Mouse (Mus musculus): ENCODE data around the gene Msh5. TPM values are rescaled to one million over a fixed set of nuclear protein-coding genes. Genes with fewer than 3 reads are reported as not detected.

Msh5 gene
- polyA plus RNA-seq, 1 experiment from 2014 or later, result 3.1 TPM

GRCm38 (mm10) chr17:35060737-35061297 is 14.3 kb upstream of the Msh5 start:
- ATAC-seq, result no peak
- Histone ChIP-seq H3K9ac (replicated peaks; ENCODE audit: low read depth, low read length) (no peak overlapping the region), H3K27ac (ENCODE audit: low read length) (no peak overlapping the region), H3K27me3 (replicated peaks; ENCODE audit: control insufficient read depth, insufficient read depth, low read length) (peaks cover 15% of the 10 kb centered on the region), H3K4me2 (ENCODE audit: low read length) (peak overlapping the region; percentile 94), H3K9me3 (ENCODE audit: control insufficient read depth, low read length) (no peaks in the 10 kb centered on the region), H3K4me1 (replicated peaks; ENCODE audit: control insufficient read depth, insufficient read depth, low read length) (peaks cover 34% of the 10 kb centered on the region), H3K36me3 (ENCODE audit: control insufficient read depth, insufficient read depth) (peaks cover 3% of the 10 kb centered on the region; the same call in 1 of the 2 replicates), H3K4me3 (replicated peaks; ENCODE audit: low read length) (peak overlapping the region; percentile 77)
- WGBS, result 56% methylated on average over 22 of the region's 22 CpGs

- WGBS, result 20% methylated on average over 14 of the region's 14 CpGs
- peak overlapping the region; percentile 94 for H3K4me2 ChIP-seq (ENCODE audit: low read length)
- no peak overlapping the region; the same call in 1 of the 2 replicates for H3K27ac ChIP-seq (ENCODE audit: low read length)
- H3K4me1 ChIP-seq (replicated peaks; ENCODE audit: control insufficient read depth, insufficient read depth, low read length), result peaks cover 27% of the 10 kb centered on the region
- H3K4me3 ChIP-seq (replicated peaks; ENCODE audit: low read length), result peak overlapping the region; percentile 77
- H3K9ac ChIP-seq (replicated peaks; ENCODE audit: low read depth, low read length), result peak overlapping the region; percentile 66
- no peak for ATAC-seq
- H3K36me3 ChIP-seq (ENCODE audit: control insufficient read depth, insufficient read depth), result peaks cover 3% of the 10 kb centered on the region; the same call in 1 of the 2 replicates
- peaks cover 11% of the 10 kb centered on the region for H3K27me3 ChIP-seq (replicated peaks; ENCODE audit: control insufficient read depth, insufficient read depth, low read length)
- no peaks in the 10 kb centered on the region for H3K9me3 ChIP-seq (ENCODE audit: control insufficient read depth, low read length)
Measured at GRCm38 (mm10) chr17:35060071-35060470, 13.5 kb upstream of the Msh5 start.

GRCm38 (mm10) chr17:35058911-35059892 is 12.7 kb upstream of the Msh5 start, which contains the start of gene Ddah2:
Gene Ddah2 (plus strand): TSS chr17:35059035.
- whole genome bisulfite sequencing, result under 1% methylated on average over 57 of the region's 57 CpGs
- Histone ChIP-seq H3K4me3 (replicated peaks; ENCODE audit: low read length) (peak within 1 kb of the TSS; percentile 77), H3K9ac (replicated peaks; ENCODE audit: low read depth, low read length) (peak within 1 kb of the TSS; percentile 66), H3K27me3 (replicated peaks; ENCODE audit: control insufficient read depth, insufficient read depth, low read length) (peaks cover 5% of the 10 kb centered on the region; the same call in 1 of the 2 replicates), H3K4me1 (replicated peaks; ENCODE audit: control insufficient read depth, insufficient read depth, low read length) (peaks cover 22% of the 10 kb centered on the region), H3K36me3 (ENCODE audit: control insufficient read depth, insufficient read depth) (peaks cover 4% of the 10 kb centered on the region; the same call in 1 of the 2 replicates), H3K4me2 (ENCODE audit: low read length) (peak within 1 kb of the TSS; percentile 94), H3K9me3 (ENCODE audit: control insufficient read depth, low read length) (no peaks in the 10 kb centered on the region), H3K27ac (ENCODE audit: low read length) (peak within 1 kb of the TSS; percentile 70)
- peak; percentile 89 for ATAC-seq

GRCm38 (mm10) chr17:35058316-35058715 is 11.8 kb upstream of the Msh5 start:
- WGBS, result 65% methylated on average over 9 of the region's 9 CpGs
- Histone ChIP-seq H3K4me3 (replicated peaks; ENCODE audit: low read length) (peak overlapping the region; percentile 77), H3K9me3 (ENCODE audit: control insufficient read depth, low read length) (no peaks in the 10 kb centered on the region), H3K9ac (replicated peaks; ENCODE audit: low read depth, low read length) (peak overlapping the region; percentile 66; the same call in 1 of the 2 replicates), H3K4me1 (replicated peaks; ENCODE audit: control insufficient read depth, insufficient read depth, low read length) (peaks cover 22% of the 10 kb centered on the region), H3K36me3 (ENCODE audit: control insufficient read depth, insufficient read depth) (peaks cover 5% of the 10 kb centered on the region; the same call in 1 of the 2 replicates), H3K27ac (ENCODE audit: low read length) (no peak overlapping the region), H3K4me2 (ENCODE audit: low read length) (no peak overlapping the region; the same call in 1 of the 2 replicates), H3K27me3 (replicated peaks; ENCODE audit: control insufficient read depth, insufficient read depth, low read length) (no peaks in the 10 kb centered on the region)
- no peak; the same call in 1 of the 2 replicates for ATAC-seq

- H3K36me3 ChIP-seq (ENCODE audit: control insufficient read depth, insufficient read depth), result peaks cover 5% of the 10 kb centered on the region; the same call in 1 of the 2 replicates
- no peak overlapping the region for H3K4me3 ChIP-seq (replicated peaks; ENCODE audit: low read length)
- peaks cover 25% of the 10 kb centered on the region for H3K4me1 ChIP-seq (replicated peaks; ENCODE audit: control insufficient read depth, insufficient read depth, low read length)
- no peak overlapping the region for H3K9ac ChIP-seq (replicated peaks; ENCODE audit: low read depth, low read length)
- no peak for ATAC-seq
- no peaks in the 10 kb centered on the region for H3K27me3 ChIP-seq (replicated peaks; ENCODE audit: control insufficient read depth, insufficient read depth, low read length)
- no peak overlapping the region for H3K4me2 ChIP-seq (ENCODE audit: low read length)
- 82% methylated on average over 3 of the region's 3 CpGs for WGBS
- no peak overlapping the region for H3K27ac ChIP-seq (ENCODE audit: low read length)
- no peaks in the 10 kb centered on the region for H3K9me3 ChIP-seq (ENCODE audit: control insufficient read depth, low read length)
Measured at GRCm38 (mm10) chr17:35057090-35057489, 10.5 kb upstream of the Msh5 start.

GRCm38 (mm10) chr17:35055691-35056495 is 9.3 kb upstream of the Msh5 start:
- H3K4me1 ChIP-seq (replicated peaks; ENCODE audit: control insufficient read depth, insufficient read depth, low read length), result peaks cover 29% of the 10 kb centered on the region
- no peak for ATAC-seq
- H3K9me3 ChIP-seq (ENCODE audit: control insufficient read depth, low read length), result no peaks in the 10 kb centered on the region
- H3K27me3 ChIP-seq (replicated peaks; ENCODE audit: control insufficient read depth, insufficient read depth, low read length), result no peaks in the 10 kb centered on the region
- H3K9ac ChIP-seq (replicated peaks; ENCODE audit: low read depth, low read length), result no peak overlapping the region
- no peak overlapping the region for H3K4me3 ChIP-seq (replicated peaks; ENCODE audit: low read length)
- H3K4me2 ChIP-seq (ENCODE audit: low read length), result no peak overlapping the region
- 91% methylated on average over 7 of the region's 7 CpGs for WGBS
- H3K36me3 ChIP-seq (ENCODE audit: control insufficient read depth, insufficient read depth), result peaks cover 2% of the 10 kb centered on the region; the same call in 1 of the 2 replicates
- H3K27ac ChIP-seq (ENCODE audit: low read length), result no peak overlapping the region

- H3K27ac ChIP-seq (ENCODE audit: low read length), result peak overlapping the region; percentile 88
- 70% methylated on average over 12 of the region's 12 CpGs for WGBS
- peak overlapping the region; percentile 58 for H3K4me2 ChIP-seq (ENCODE audit: low read length)
- H3K4me3 ChIP-seq (replicated peaks; ENCODE audit: low read length), result no peak overlapping the region; the same call in 1 of the 2 replicates
- no peak for ATAC-seq
- peaks cover 30% of the 10 kb centered on the region for H3K4me1 ChIP-seq (replicated peaks; ENCODE audit: control insufficient read depth, insufficient read depth, low read length)
- no peaks in the 10 kb centered on the region for H3K27me3 ChIP-seq (replicated peaks; ENCODE audit: control insufficient read depth, insufficient read depth, low read length)
- peak overlapping the region; percentile 69 for H3K9ac ChIP-seq (replicated peaks; ENCODE audit: low read depth, low read length)
- H3K9me3 ChIP-seq (ENCODE audit: control insufficient read depth, low read length), result no peaks in the 10 kb centered on the region
- 0 out of 2 replicates have a peak, but pooled peaks cover 2% of the 10 kb centered on the region for H3K36me3 ChIP-seq (ENCODE audit: control insufficient read depth, insufficient read depth)
Measured at GRCm38 (mm10) chr17:35052271-35052798, 5.8 kb upstream of the Msh5 start.

GRCm38 (mm10) chr17:35051156-35052086 is 4.9 kb upstream of the Msh5 start:
- peak; percentile 23; the same call in 1 of the 2 replicates for ATAC-seq
- WGBS, result under 1% methylated on average over 21 of the region's 21 CpGs
- no peaks in the 10 kb centered on the region for H3K27me3 ChIP-seq (replicated peaks; ENCODE audit: control insufficient read depth, insufficient read depth, low read length)
- peak overlapping the region; percentile 69 for H3K9ac ChIP-seq (replicated peaks; ENCODE audit: low read depth, low read length)
- peak overlapping the region; percentile 47 for H3K4me3 ChIP-seq (replicated peaks; ENCODE audit: low read length)
- H3K4me2 ChIP-seq (ENCODE audit: low read length), result peak overlapping the region; percentile 58
- H3K27ac ChIP-seq (ENCODE audit: low read length), result peak overlapping the region; percentile 88
- peaks cover 30% of the 10 kb centered on the region for H3K4me1 ChIP-seq (replicated peaks; ENCODE audit: control insufficient read depth, insufficient read depth, low read length)
- 0 out of 2 replicates have a peak, but pooled peaks cover 2% of the 10 kb centered on the region for H3K36me3 ChIP-seq (ENCODE audit: control insufficient read depth, insufficient read depth)
- H3K9me3 ChIP-seq (ENCODE audit: control insufficient read depth, low read length), result no peaks in the 10 kb centered on the region

Data from forebrain, embryonic 16.5 days (tissue).